13 mouse cellular contexts compared by ENCODE assay signal in the genomic region with DNA sequence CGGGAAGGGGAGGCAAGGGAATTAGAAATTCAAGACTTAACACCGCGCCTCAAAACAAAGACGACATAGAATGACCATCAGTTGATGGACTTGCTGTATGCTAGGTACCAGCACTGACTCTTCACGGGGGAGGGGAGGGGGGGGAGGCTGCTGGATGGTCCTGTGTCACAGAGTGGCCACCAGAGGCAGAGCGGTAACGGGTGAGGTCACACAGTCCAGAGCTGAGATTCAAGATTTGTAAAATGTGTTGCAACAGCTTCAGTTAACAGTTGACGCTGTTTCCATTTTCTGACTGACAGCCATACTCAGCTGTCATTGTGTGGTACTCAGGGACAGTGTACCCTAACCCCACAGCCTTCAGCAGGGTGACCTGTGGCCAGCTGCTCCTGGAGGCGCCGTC. TPM values are rescaled to one million over a fixed set of nuclear protein-coding genes. Genes with fewer than 3 reads are reported as not detected.
DNase-seq lines count a peak whose midpoint lies in the region; ATAC-seq and TF ChIP-seq lines count a peak whose summit lies in the region.
"Had no signal": no experiment of that assay in that cellular context is flagged by ENCODE, and none has a peak within 500 bp of the region (broad histone marks: within the 10 kb centered on the region; RNA-seq: fewer than 3 reads in every experiment).

No protein-coding gene starts in this region.

- H3K36me3 ChIP-seq in heart, embryonic 11.5 days (ENCODE audit: control insufficient read depth, insufficient read depth, low read length): peaks cover 4% of the 10 kb centered on the region; the same call in 1 of the 2 replicates
- peaks cover 12% of the 10 kb centered on the region; the same call in 1 of the 2 replicates for H3K36me3 ChIP-seq in lung, postnatal 0 days (ENCODE audit: insufficient read depth, low read length)
- H3K36me3 ChIP-seq in limb, embryonic 12.5 days: peaks cover 30% of the 10 kb centered on the region
- H3K36me3 ChIP-seq in stomach, embryonic 15.5 days: 0 out of 2 replicates have a peak, but pooled peaks cover 16% of the 10 kb centered on the region

- H3K4me3 ChIP-seq in heart, embryonic 11.5 days (ENCODE audit: low read depth, low read length): no peak overlapping the region
- peak overlapping the region; percentile 24; the same call in 1 of the 2 replicates for H3K4me3 ChIP-seq in lung, postnatal 0 days (ENCODE audit: low read depth, low read length)
- peak overlapping the region; percentile 42 for H3K4me3 ChIP-seq in limb, embryonic 12.5 days (replicated peaks)
- H3K4me3 ChIP-seq in stomach, embryonic 15.5 days (replicated peaks): peak overlapping the region; percentile 38

- no peaks in the 10 kb centered on the region for H3K27me3 ChIP-seq in heart, embryonic 11.5 days (ENCODE audit: control insufficient read depth, insufficient read depth, low read length)
- no peaks in the 10 kb centered on the region for H3K27me3 ChIP-seq in lung, postnatal 0 days (replicated peaks; ENCODE audit: insufficient read depth, low read length)
- peaks cover 6% of the 10 kb centered on the region; the same call in 1 of the 2 replicates for H3K27me3 ChIP-seq in limb, embryonic 12.5 days
- H3K27me3 ChIP-seq in stomach, embryonic 15.5 days (replicated peaks): no peaks in the 10 kb centered on the region
- H3K27me3 ChIP-seq: CH12.LX had no signal

- peaks cover 5% of the 10 kb centered on the region for H3K4me1 ChIP-seq in heart, embryonic 11.5 days (ENCODE audit: control insufficient read depth, insufficient read depth, low read length)
- H3K4me1 ChIP-seq in lung, postnatal 0 days (ENCODE audit: insufficient read depth, low read depth, low read length): no peaks in the 10 kb centered on the region
- H3K4me1 ChIP-seq in limb, embryonic 12.5 days (replicated peaks): peaks cover 19% of the 10 kb centered on the region
- peaks cover 5% of the 10 kb centered on the region; the same call in 1 of the 2 replicates for H3K4me1 ChIP-seq in stomach, embryonic 15.5 days

- H3K4me2 ChIP-seq in heart, embryonic 11.5 days: peak overlapping the region; percentile 63; the same call in 1 of the 2 replicates
- H3K4me2 ChIP-seq in lung, postnatal 0 days (replicated peaks; ENCODE audit: low read depth, low read length): peak overlapping the region; percentile 48
- peak overlapping the region; percentile 70 for H3K4me2 ChIP-seq in limb, embryonic 12.5 days
- peak overlapping the region; percentile 52; the same call in 1 of the 2 replicates for H3K4me2 ChIP-seq in stomach, embryonic 15.5 days

- H3K27ac ChIP-seq in heart, embryonic 11.5 days (ENCODE audit: low read depth, low read length): no peak overlapping the region
- H3K27ac ChIP-seq in lung, postnatal 0 days (ENCODE audit: low read length): no peak overlapping the region
- no peak overlapping the region for H3K27ac ChIP-seq in limb, embryonic 12.5 days
- no peak overlapping the region for H3K27ac ChIP-seq in stomach, embryonic 15.5 days
- H3K27ac ChIP-seq: macrophage had no signal

- TF ChIP-seq EP300 in lung, postnatal 0 days (IDR thresholded peaks at IDR 0.05): no peak

- WGBS in heart, embryonic 11.5 days (ENCODE audit: insufficient replicate concordance): 71% methylated on average over 10 of the region's 10 CpGs
- WGBS in lung, postnatal 0 days: 66% methylated on average over 10 of the region's 10 CpGs
- WGBS in limb, embryonic 12.5 days: 69% methylated on average over 10 of the region's 10 CpGs
- 72% methylated on average over 10 of the region's 10 CpGs for WGBS in stomach, embryonic 15.5 days

- peak; percentile 63 for TF ChIP-seq CTCF in lung, postnatal 0 days (IDR thresholded peaks at IDR 0.05)

- ATAC-seq in heart, embryonic 11.5 days (replicated peaks; ENCODE audit: insufficient number of reproducible peaks, low FRiP score, low TSS enrichment): no peak
- ATAC-seq in lung, postnatal 0 days: peak; percentile 32
- no peak for ATAC-seq in limb, embryonic 12.5 days (ENCODE audit: insufficient number of reproducible peaks, insufficient read depth, low FRiP score, low TSS enrichment, low read depth)
- ATAC-seq in stomach, embryonic 15.5 days (ENCODE audit: insufficient read depth, low FRiP score, low read depth): no peak

- H3K9ac ChIP-seq in heart, embryonic 11.5 days (ENCODE audit: low read depth, low read length): no peak overlapping the region
- no peak overlapping the region for H3K9ac ChIP-seq in lung, postnatal 0 days (replicated peaks; ENCODE audit: low read depth)
- no peak overlapping the region for H3K9ac ChIP-seq in limb, embryonic 12.5 days (replicated peaks)
- H3K9ac ChIP-seq in stomach, embryonic 15.5 days: no peak overlapping the region

- intact Hi-C loops in heart, postnatal 36 days (cut with DNase I): no loop called here
- intact Hi-C loops in left cerebral cortex, postnatal 14 days (cut with DNase I): no loop called here

- DNase-seq in heart, postnatal 36 days: no peak
- DNase-seq in lung, postnatal 0 days (ENCODE audit: low spot score): peak; percentile 78
- DNase-seq in lung, postnatal 25 days (ENCODE audit: low spot score): no peak
- DNase-seq in left cerebral cortex, postnatal 14 days (ENCODE audit: low spot score in 2 of 2): no peak
- DNase-seq in adrenal gland, postnatal 4 days (ENCODE audit: low spot score in 2 of 2): no peak
- DNase-seq: cerebellum, adult 18-20 months; kidney, postnatal 25 days; thymus, adult 18-20 months had no signal

- no peaks in the 10 kb centered on the region for H3K9me3 ChIP-seq in heart, embryonic 11.5 days (replicated peaks; ENCODE audit: control insufficient read depth, low read length)
- no peaks in the 10 kb centered on the region for H3K9me3 ChIP-seq in lung, postnatal 0 days (ENCODE audit: low read length)
- H3K9me3 ChIP-seq in limb, embryonic 12.5 days: no peaks in the 10 kb centered on the region
- no peaks in the 10 kb centered on the region for H3K9me3 ChIP-seq in stomach, embryonic 15.5 days

RNA-seq across cellular contexts. Expression of a gene that starts 4.9 kb away (rescaled TPM):
- polyA plus RNA-seq in heart, embryonic 11.5 days (2014; fragmentation: Nextera tagmentation; extraction: Ambion mirVana): 39.8 and 46.6 TPM in 2 replicates
- total RNA-seq in heart, postnatal 36 days (2021): 1 to 10 TPM; 6.8 to 9.6 TPM
- polyA plus RNA-seq in lung, postnatal 0 days (2015; fragmentation: Nextera tagmentation; extraction: Ambion mirVana): 60.9 and 63.5 TPM in 2 replicates
- 58.8 and 62.7 TPM in 2 replicates for polyA plus RNA-seq in limb, embryonic 12.5 days (2016; fragmentation: Nextera tagmentation; extraction: Ambion mirVana)
- polyA plus RNA-seq in stomach, embryonic 15.5 days (2015; fragmentation: Nextera tagmentation; extraction: Ambion mirVana): 63.8 and 68.5 TPM in 2 replicates
- total RNA-seq in left cerebral cortex, postnatal 14 days (2021): 10 to 100 TPM; 27.6 to 30.4 TPM
- total RNA-seq in adrenal gland, postnatal 4 days (2021): 10 to 100 TPM; 31.5 to 36.5 TPM

RNA-seq across cellular contexts. Expression of a gene that starts 11.4 kb away (rescaled TPM):
- 0.32 and 0.46 TPM in 2 replicates for polyA plus RNA-seq in heart, embryonic 11.5 days (2014; fragmentation: Nextera tagmentation; extraction: Ambion mirVana)
- total RNA-seq in heart, postnatal 36 days (2021): not detected
- 0.30 TPM in 2 replicates for polyA plus RNA-seq in lung, postnatal 0 days (2015; fragmentation: Nextera tagmentation; extraction: Ambion mirVana)
- not detected in 2 replicates for polyA plus RNA-seq in limb, embryonic 12.5 days (2016; fragmentation: Nextera tagmentation; extraction: Ambion mirVana)
- polyA plus RNA-seq in stomach, embryonic 15.5 days (2015; fragmentation: Nextera tagmentation; extraction: Ambion mirVana): 0.27 and 0.45 TPM in 2 replicates
- total RNA-seq in left cerebral cortex, postnatal 14 days (2021): 1 to 10 TPM; 2.2 to 3.8 TPM
- total RNA-seq in adrenal gland, postnatal 4 days (2021): under 1 TPM in 1 of 2 experiments, not detected in 1; 0.28 TPM
- total RNA-seq: CH12.LX had no signal
- polyA plus RNA-seq: macrophage had no signal

RNA-seq across cellular contexts. Expression of a gene that starts 23.3 kb away (rescaled TPM):
- polyA plus RNA-seq in heart, embryonic 11.5 days (2014; fragmentation: Nextera tagmentation; extraction: Ambion mirVana): 0.08 and 0.27 TPM in 2 replicates
- under 1 TPM; 0.08 to 0.14 TPM for total RNA-seq in heart, postnatal 36 days (2021)
- polyA plus RNA-seq in lung, postnatal 0 days (2015; fragmentation: Nextera tagmentation; extraction: Ambion mirVana): 1.8 and 2.4 TPM in 2 replicates
- polyA plus RNA-seq in limb, embryonic 12.5 days (2016; fragmentation: Nextera tagmentation; extraction: Ambion mirVana): 0.28 and 0.35 TPM in 2 replicates
- polyA plus RNA-seq in stomach, embryonic 15.5 days (2015; fragmentation: Nextera tagmentation; extraction: Ambion mirVana): 0.23 and 0.41 TPM in 2 replicates
- under 1 TPM; 0.23 to 0.35 TPM for total RNA-seq in left cerebral cortex, postnatal 14 days (2021)
- total RNA-seq in adrenal gland, postnatal 4 days (2021): under 1 TPM in 1 of 2 experiments, not detected in 1; 0.23 TPM
- polyA plus RNA-seq: macrophage had no signal

RNA-seq across cellular contexts. Expression of a gene that starts 23.4 kb away (rescaled TPM):
- polyA plus RNA-seq in heart, embryonic 11.5 days (2014; fragmentation: Nextera tagmentation; extraction: Ambion mirVana): 3.7 and 5.7 TPM in 2 replicates
- 1 to 10 TPM; 3.7 to 3.8 TPM for total RNA-seq in heart, postnatal 36 days (2021)
- 2.9 and 3.3 TPM in 2 replicates for polyA plus RNA-seq in lung, postnatal 0 days (2015; fragmentation: Nextera tagmentation; extraction: Ambion mirVana)
- polyA plus RNA-seq in limb, embryonic 12.5 days (2016; fragmentation: Nextera tagmentation; extraction: Ambion mirVana): 3.8 and 4.2 TPM in 2 replicates
- polyA plus RNA-seq in stomach, embryonic 15.5 days (2015; fragmentation: Nextera tagmentation; extraction: Ambion mirVana): 4.4 TPM in 2 replicates
- total RNA-seq in left cerebral cortex, postnatal 14 days (2021): 1 to 10 TPM; 6.1 to 7.6 TPM
- total RNA-seq in adrenal gland, postnatal 4 days (2021): 1 to 10 TPM; 4.0 to 5.2 TPM

RNA-seq across cellular contexts. Expression of a gene that starts 31.3 kb away (rescaled TPM):
- 26.4 and 29.1 TPM in 2 replicates for polyA plus RNA-seq in heart, embryonic 11.5 days (2014; fragmentation: Nextera tagmentation; extraction: Ambion mirVana)
- total RNA-seq in heart, postnatal 36 days (2021): 10 to 100 TPM; 26.8 to 28.1 TPM
- polyA plus RNA-seq in lung, postnatal 0 days (2015; fragmentation: Nextera tagmentation; extraction: Ambion mirVana): 51.8 and 53.5 TPM in 2 replicates
- 17.0 and 17.1 TPM in 2 replicates for polyA plus RNA-seq in limb, embryonic 12.5 days (2016; fragmentation: Nextera tagmentation; extraction: Ambion mirVana)
- 26.2 and 28.6 TPM in 2 replicates for polyA plus RNA-seq in stomach, embryonic 15.5 days (2015; fragmentation: Nextera tagmentation; extraction: Ambion mirVana)
- 10 to 100 TPM; 31.1 to 35.6 TPM for total RNA-seq in left cerebral cortex, postnatal 14 days (2021)
- 10 to 100 TPM; 32.3 to 32.9 TPM for total RNA-seq in adrenal gland, postnatal 4 days (2021)
